Mouse (Mus musculus) gastrocnemius, adult 2 months (tissue): ENCODE measurements around the gene Sufu. TPM values are rescaled to one million over a fixed set of nuclear protein-coding genes. Genes with fewer than 3 reads are reported as not detected.

ENCODE experiments used
- DNase-seq: peaks from one replicate; pipeline ENCODE4 v3.0.0; 2022
- H3K27ac ChIP-seq: fragments of 200-600 bp; 2 replicates; pipeline ENCODE4 v1.8.1; 2022; ENCODE audit warnings: mild to moderate bottlenecking
- H3K4me3 ChIP-seq: fragments of 200-600 bp; 2 replicates; pipeline ENCODE4 v1.8.1; 2022; ENCODE audit warnings: mild to moderate bottlenecking, moderate library complexity
- CTCF ChIP-seq: fragments of 200-600 bp; IDR thresholded peaks from 2 replicates; pipeline ENCODE4 v1.8.1; 2022; ENCODE audit warnings: antibody characterized with exemption, mild to moderate bottlenecking, moderate library complexity
- intact Hi-C: fragments of 180-260 bp; cut with DNase I; formaldehyde crosslinking; loops from one replicate; pipeline ENCODE4 v1.15.1; 2025
- long read RNA-seq, 2 experiments: library from polyadenylated mRNA; stranded (forward); transcript quantifications; one replicate each; pipeline ENCODE4 v2.0.0; 2021
- total RNA-seq, 2 experiments: library from RNA; stranded (reverse); gene quantifications; 2 replicates each; pipeline ENCODE4 v1.2.3; 2021

Sufu gene
- total RNA-seq = 1 to 10 TPM; 5.1 to 6.1 TPM
- long read RNA-seq, experiment 1, full-length matches to known transcripts = 3 of 4 reads
- long read RNA-seq, experiment 1, partial matches to known transcripts = 0 of 4 reads
- long read RNA-seq, experiment 1, other reads (novel, unspliced or antisense) = 1 of 4 reads
- long read RNA-seq, experiment 2, full-length matches to known transcripts = 5 of 7 reads
- long read RNA-seq, experiment 2, partial matches to known transcripts = 0 of 7 reads
- long read RNA-seq, experiment 2, other reads (novel, unspliced or antisense) = 2 of 7 reads

GRCm38 (mm10) chr19:46396686-46397435, at the start of gene Sufu:
TSS of gene Sufu (plus strand) at chr19:46396896.
- peak; percentile 92 for TF ChIP-seq CTCF
- H3K4me3 ChIP-seq = peak within 1 kb of the TSS; percentile 97
- peak within 1 kb of the TSS; percentile 95 for H3K27ac ChIP-seq
- DNase-seq = peak; percentile 98
- intact Hi-C loops = loop anchor here (1.0 to 2.0 kb wide), 2 partner anchors 47 to 56 kb away; no protein-coding TSS in a partner anchor

- intact Hi-C loops = no loop called here
- no peak for DNase-seq
- no peak for TF ChIP-seq CTCF
- no peak overlapping the region for H3K27ac ChIP-seq
- no peak overlapping the region for H3K4me3 ChIP-seq
Observed at GRCm38 (mm10) chr19:46347146-46347545, 49.5 kb upstream of the Sufu start.

- DNase-seq = no peak
- Histone ChIP-seq H3K27ac (peak overlapping the region; percentile 86), H3K4me3 (peak overlapping the region; percentile 92)
- no peak for TF ChIP-seq CTCF
- intact Hi-C loops = no loop called here
Observed at GRCm38 (mm10) chr19:46347936-46348668, 48.6 kb upstream of the Sufu start.

- intact Hi-C loops = no loop called here
Observed at GRCm38 (mm10) chr19:46348761-46349458, 47.8 kb upstream of the Sufu start.

GRCm38 (mm10) chr19:46349550-46349949, 47.1 kb upstream of the Sufu start:
- TF ChIP-seq CTCF = no peak
- Histone ChIP-seq H3K27ac (peak overlapping the region; percentile 86), H3K4me3 (peak overlapping the region; percentile 92)
- DNase-seq = no peak
- intact Hi-C loops = no loop called here

More at GRCm38 (mm10) chr19:46348761-46349458, 47.8 kb upstream of the Sufu start:
- peak overlapping the region; percentile 86 for H3K27ac ChIP-seq
- DNase-seq = peak; percentile 90
- H3K4me3 ChIP-seq = peak overlapping the region; percentile 92
- TF ChIP-seq CTCF = no peak; the same call in 1 of the 2 replicates

GRCm38 (mm10) chr19:46350168-46350932, 46.3 kb upstream of the Sufu start, which contains the start of gene 2310034G01Rik:
TSS of gene 2310034G01Rik (minus strand) at chr19:46350302.
- no peak for TF ChIP-seq CTCF
- no peak for DNase-seq
- Histone ChIP-seq H3K27ac (peak within 1 kb of the TSS; percentile 86), H3K4me3 (peak within 1 kb of the TSS; percentile 92)
- intact Hi-C loops = no loop called here

GRCm38 (mm10) chr19:46356701-46357138, 40.0 kb upstream of the Sufu start:
- intact Hi-C loops = loop anchor here (2.0 kb wide), 1 partner anchor 18 kb away; the partner anchor contains the start of gene Cuedc2
- DNase-seq = peak; percentile 90
- peak overlapping the region; percentile 77 for H3K4me3 ChIP-seq
- H3K27ac ChIP-seq = peak overlapping the region; percentile 66
- no peak for TF ChIP-seq CTCF

GRCm38 (mm10) chr19:46357344-46358280, 39.1 kb upstream of the Sufu start:
- no peak for DNase-seq
- Histone ChIP-seq H3K4me3 (peak overlapping the region; percentile 77), H3K27ac (peak overlapping the region; percentile 66)
- no peak for TF ChIP-seq CTCF
- intact Hi-C loops = loop anchor here (2.0 kb wide), 1 partner anchor 19 kb away; the partner anchor contains the start of gene Cuedc2

GRCm38 (mm10) chr19:46358381-46358780, 38.3 kb upstream of the Sufu start:
- intact Hi-C loops = no loop called here
- DNase-seq = no peak
- Histone ChIP-seq H3K4me3 (peak overlapping the region; percentile 77; the same call in 1 of the 2 replicates), H3K27ac (no peak overlapping the region)
- no peak for TF ChIP-seq CTCF

- intact Hi-C loops = no loop called here
- TF ChIP-seq CTCF = no peak
- no peak overlapping the region for H3K27ac ChIP-seq
- no peak for DNase-seq
- H3K4me3 ChIP-seq = no peak overlapping the region
Observed at GRCm38 (mm10) chr19:46362104-46362503, 34.6 kb upstream of the Sufu start.
